Mouse (Mus musculus) CD4-positive, CD25-positive, alpha-beta regulatory T cell, adult 4 months (primary cell): ENCODE measurements around the gene Chaf1a. TPM values are rescaled to one million over a fixed set of nuclear protein-coding genes. Genes with fewer than 3 reads are reported as not detected.
A peak's percentile ranks its signal among the peaks of the same experiment; 100 is the strongest.
"Not testable (repeated sequence)": the region's sequence is repeated elsewhere in the genome, so short reads cannot be mapped to it uniquely, and the experiment has no call there.

Source experiments
- ATAC-seq: one replicate; pipeline ENCODE4 v1.8.0; 2017
- polyA plus RNA-seq, 2 experiments: library from polyadenylated mRNA; unstranded; fragments of 100-300 nt; shearing (Covaris generic); gene quantifications; one replicate each; pipeline ENCODE4 v1.2.1; 2017

The Chaf1a gene
- polyA plus RNA-seq, 2 experiments from 2014 or later, result 0.51 to 1.0 TPM

- ATAC-seq, result no peak
Observed at GRCm38 (mm10) chr17:56092794-56093193, 52.6 kb downstream of the Chaf1a start.

DNA sequence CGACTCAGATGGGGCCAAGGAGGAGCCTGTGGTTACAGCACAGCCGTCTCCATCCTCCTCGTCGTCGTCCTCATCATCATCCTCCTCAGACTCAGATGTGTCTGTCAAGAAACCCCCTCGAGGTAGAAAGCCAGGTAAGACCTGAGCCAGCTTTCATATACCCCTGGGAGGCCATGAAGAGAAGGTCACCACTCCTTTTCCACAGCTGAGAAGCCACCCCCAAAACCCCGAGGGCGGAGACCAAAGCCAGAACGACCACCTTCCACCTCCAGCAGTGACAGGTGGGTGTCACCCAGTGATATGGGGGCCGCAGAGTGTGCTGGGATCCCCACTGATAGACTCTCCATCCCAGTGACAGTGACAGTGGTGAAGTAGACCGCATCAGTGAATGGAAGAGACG lies 56.6 kb downstream of the Chaf1a start:
- no peak for ATAC-seq

- ATAC-seq, result no peak
Observed at GRCm38 (mm10) chr17:56098180-56098579, 57.9 kb downstream of the Chaf1a start.

GRCm38 (mm10) chr17:56098711-56099572 lies 58.7 kb downstream of the Chaf1a start:
- ATAC-seq, result no peak

GRCm38 (mm10) chr17:56100811-56101210 lies 60.6 kb downstream of the Chaf1a start:
- ATAC-seq, result no peak

DNA sequence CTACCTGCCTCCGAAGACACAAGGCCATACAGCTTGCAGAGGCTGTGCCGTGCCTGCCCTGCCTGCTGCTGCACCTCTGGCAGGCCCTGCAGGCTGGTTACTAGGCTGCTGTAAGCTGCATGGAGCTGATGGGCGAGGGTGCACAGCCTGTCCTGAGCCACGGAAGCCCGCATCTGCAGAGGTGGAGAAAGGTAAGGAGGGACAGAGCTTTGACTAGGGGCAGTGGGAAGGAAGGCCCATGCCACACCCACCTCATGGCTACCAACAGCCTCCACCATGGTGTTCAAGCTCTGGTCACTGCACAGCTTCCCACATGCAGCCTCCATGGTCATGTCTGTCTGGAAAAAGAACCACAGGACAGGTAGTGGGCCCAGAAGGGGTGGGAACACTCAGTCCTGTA lies 61.9 kb downstream of the Chaf1a start:
- ATAC-seq, result no peak

DNA sequence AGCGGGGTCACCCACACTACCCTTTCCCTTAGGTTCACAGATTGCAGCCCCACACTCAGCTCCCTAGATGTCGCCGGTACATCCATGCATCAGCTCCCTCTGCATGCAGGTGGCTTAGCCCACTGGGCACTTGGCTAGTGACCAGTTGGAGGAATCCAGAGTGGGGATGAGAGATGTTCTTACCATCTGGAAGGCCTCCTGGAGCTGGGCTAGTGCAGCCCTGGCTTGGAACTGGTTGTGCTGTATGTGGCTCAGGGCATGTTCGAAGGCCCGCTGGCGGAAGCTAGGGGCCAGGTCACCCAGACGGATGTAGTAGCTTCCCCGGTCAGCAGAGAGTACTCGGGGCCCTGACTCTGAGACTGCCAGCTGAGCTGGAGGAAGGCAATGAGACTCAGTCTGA lies 62.7 kb downstream of the Chaf1a start:
- no peak for ATAC-seq

GRCm38 (mm10) chr17:56103465-56104285 lies 63.4 kb downstream of the Chaf1a start:
- ATAC-seq, result no peak

DNA sequence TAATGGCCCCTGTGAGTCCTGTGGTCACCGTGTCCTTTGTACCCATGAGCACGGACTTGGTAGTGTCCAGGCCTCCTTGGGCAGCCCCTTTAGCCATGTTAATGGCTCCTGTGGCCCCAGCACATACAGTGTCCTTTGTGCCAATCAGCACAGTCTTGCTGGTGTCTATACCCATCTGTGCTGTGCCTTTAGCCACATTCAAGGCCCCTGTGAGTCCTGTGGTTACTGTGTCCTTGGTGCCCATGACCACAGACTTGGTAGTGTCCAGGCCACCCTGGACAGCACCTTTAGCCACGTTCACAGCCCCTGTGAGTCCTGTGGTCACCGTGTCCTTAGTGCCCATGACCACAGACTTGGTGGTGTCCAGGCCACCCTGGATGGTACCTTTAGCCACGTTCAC lies 64.6 kb downstream of the Chaf1a start:
- ATAC-seq, result not testable (repeated sequence)

- not testable (repeated sequence) for ATAC-seq
Observed at GRCm38 (mm10) chr17:56106436-56106835, 66.2 kb downstream of the Chaf1a start.

GRCm38 (mm10) chr17:56106981-56107380 lies 66.7 kb downstream of the Chaf1a start:
- ATAC-seq, result no peak

GRCm38 (mm10) chr17:56107736-56108135 lies 67.5 kb downstream of the Chaf1a start:
- no peak for ATAC-seq

DNA sequence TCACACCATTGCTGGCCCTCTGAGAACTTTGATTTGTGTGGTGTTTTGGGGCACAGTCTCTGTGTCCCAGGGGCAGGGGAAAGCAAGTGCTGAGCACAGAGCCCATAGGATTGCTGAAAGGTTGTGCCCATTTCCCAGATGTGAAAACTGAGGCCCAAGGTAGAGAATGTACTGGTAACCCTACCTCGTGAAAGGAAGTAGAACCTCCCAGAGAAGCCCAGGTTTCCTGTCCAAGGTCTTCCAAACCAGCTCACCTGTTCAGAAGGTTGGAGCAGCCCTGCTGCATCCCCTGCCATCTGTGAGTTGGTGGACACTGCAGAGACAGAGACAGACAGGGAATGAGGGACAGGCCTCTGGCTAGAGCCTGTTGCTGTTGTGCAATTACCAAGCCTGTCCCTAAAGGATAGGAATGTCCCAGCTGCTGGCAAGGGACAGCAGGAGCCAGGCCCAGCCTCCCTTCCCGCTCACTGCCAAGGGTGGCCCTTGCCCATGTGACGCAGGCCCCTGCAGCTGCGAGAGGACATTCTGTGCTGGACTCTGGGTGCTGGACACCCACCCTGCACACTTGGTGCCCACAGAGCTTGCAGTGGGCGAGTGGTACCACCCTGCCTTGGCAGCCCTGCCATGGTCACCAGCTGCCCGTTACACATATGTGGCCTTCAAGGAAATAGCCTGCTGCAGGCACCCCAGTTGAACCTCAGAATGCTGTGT lies 68.2 kb downstream of the Chaf1a start:
- ATAC-seq, result no peak

GRCm38 (mm10) chr17:56109219-56110051 lies 69.2 kb downstream of the Chaf1a start, which contains the start of gene Plin4:
Gene Plin4 (minus strand): TSS chr17:56109803.
- no peak for ATAC-seq

DNA sequence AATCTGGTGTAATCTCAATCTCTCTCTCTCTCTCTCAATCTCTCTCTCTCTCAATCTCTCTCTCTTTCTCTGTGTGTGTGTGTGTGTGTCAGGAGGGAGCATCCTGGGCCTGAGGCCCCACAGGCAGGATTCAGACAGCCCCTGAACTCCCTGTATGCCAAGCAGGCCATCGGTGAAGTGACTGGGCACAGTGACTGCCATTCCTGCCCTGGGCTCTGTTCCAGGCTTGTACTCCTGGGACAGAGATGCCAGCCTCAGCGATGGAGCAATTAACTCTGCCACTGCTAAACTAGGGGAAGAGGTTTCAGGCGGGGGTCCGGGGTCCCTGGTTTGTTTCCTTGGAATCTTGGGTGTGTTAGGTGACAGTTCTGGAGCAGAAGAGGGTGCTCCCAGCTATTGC lies 70.3 kb downstream of the Chaf1a start:
- ATAC-seq, result no peak

- ATAC-seq, result no peak
Observed at GRCm38 (mm10) chr17:56111021-56111420, 70.8 kb downstream of the Chaf1a start.

DNA sequence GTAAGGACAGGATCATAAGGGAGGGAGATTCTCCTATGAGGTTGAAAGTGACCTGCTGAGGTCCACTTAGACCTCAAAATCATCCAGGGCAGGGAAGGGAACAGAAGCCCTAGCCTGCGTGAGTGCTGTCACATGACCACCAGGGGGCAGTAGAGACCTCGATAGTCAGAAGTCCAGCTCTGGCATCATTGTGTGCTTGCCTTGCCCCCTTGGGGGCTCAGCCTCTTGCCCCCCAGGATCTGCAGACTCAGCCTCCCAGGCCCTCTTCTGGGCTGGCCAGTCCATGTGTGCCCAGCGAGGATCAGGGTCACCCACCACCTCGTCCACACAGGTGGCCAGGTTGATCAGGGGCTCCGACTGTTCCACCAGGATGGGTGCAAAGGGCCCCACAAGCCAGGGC lies 71.6 kb downstream of the Chaf1a start:
- ATAC-seq, result peak; percentile 56

DNA sequence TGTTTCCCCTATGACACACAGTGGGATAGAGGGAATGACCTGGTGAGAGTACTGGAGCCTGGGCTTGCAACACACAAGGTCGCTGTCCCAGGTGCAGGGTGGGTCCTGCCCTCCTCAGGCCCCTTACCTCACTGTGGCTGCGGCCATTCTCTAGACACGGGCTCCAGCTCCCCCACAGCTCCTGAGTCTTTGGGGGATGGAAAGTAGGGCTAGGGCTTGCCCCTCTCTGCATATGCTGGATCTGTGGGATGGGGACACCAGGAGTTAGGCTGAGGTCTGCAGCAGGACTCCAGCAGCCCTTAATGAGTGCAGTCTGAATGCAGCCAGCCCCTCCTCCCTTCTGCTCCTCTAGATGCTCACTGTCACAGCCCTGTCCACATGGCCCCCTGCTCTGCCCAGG lies 72.5 kb downstream of the Chaf1a start:
- no peak for ATAC-seq

DNA sequence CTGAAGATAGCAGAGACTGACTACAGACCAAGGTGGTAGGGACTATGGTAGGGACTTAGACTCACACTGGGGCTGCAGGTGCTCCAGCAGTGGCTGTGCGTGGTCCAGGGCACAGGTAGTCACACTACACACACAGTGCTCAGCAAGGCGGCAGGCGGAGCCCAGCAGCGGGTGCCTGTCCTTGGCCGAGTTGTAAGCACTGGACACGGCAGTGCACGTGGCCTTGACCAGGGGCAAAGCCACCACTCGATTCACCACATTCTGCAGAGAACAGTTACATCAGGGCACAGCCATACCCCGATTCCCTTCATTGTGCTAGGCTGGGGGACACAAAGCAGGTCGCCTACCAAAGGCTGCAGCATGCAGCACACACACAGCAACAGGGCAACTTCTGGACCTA lies 76.0 kb downstream of the Chaf1a start:
- ATAC-seq, result no peak

- no peak for ATAC-seq
Observed at GRCm38 (mm10) chr17:56117251-56117710, 77.0 kb downstream of the Chaf1a start, which contains the start of gene Plin5. Gene Plin5 (minus strand): TSS chr17:56117596.

DNA sequence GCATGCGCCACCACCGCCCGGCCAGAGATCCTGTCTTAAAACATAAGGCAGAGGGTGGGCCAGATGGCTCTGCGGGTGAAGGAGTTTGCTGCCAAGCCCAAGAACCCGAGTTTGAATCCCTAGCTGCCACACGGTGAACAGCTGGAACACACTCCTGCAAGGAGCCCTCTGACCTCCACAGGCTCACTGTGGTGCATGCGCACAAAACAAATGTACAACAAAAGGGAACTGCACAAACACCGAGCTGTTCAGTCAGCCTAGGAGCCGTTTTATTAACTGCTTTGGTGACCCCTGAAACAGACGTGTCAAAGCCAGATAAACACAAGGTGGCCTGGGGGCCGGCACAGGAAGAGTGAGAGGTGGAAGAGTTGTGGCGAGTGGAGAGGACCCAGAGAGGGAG lies 79.2 kb downstream of the Chaf1a start:
- ATAC-seq, result no peak
